Mouse (Mus musculus): ENCODE results near the gene Trpv2.

GRCm38 (mm10) chr11:62550727-62551225 is 23.5 kb upstream of the Trpv2 start, which contains the start of gene Ubb:
- no peak for TF ChIP-seq CTCF (conservative IDR thresholded peaks at IDR 0.05; ENCODE audit: insufficient read depth, insufficient read length, low read depth, low read length)
- TF ChIP-seq POLR2A (IDR thresholded peaks at IDR 0.05; ENCODE audit: low read depth, low read length) = peak; percentile 81
